Mouse (Mus musculus): Measurements from ENCODE around the gene Rusc2.

- no peak for TF ChIP-seq CTCF (IDR thresholded peaks at IDR 0.05; ENCODE audit: low read depth)
- no peak for TF ChIP-seq EP300 (IDR thresholded peaks at IDR 0.05; ENCODE audit: low read depth)
Observed at GRCm38 (mm10) chr4:43452315-43452714, 70.5 kb downstream of the Rusc2 start.

Measured in liver, postnatal 0 days (tissue).